Mouse (Mus musculus) limb, embryonic 11.5 days (tissue): ENCODE measurements around the gene Stat5a. TPM values are rescaled to one million over a fixed set of nuclear protein-coding genes. Genes with fewer than 3 reads are reported as not detected.
A peak's percentile ranks its signal among the peaks of the same experiment; 100 is the strongest.

Experiments used
- ATAC-seq: fragments of 200-750 bp; cut with Nextera tagmentation; 2 replicates; pipeline ENCODE4 v1.8.0; 2017; ENCODE audit warnings: low read depth; ENCODE audit not compliant: insufficient number of reproducible peaks, low FRiP score, low TSS enrichment
- DNase-seq: peaks from one replicate; pipeline ENCODE4 v3.0.0-alpha.2; 2015; ENCODE audit warnings: low spot score
- H3K27ac ChIP-seq: fragments of 300-500 bp; sonication (generic); replicated peaks from 2 replicates; pipeline ENCODE4 v1.5.1; 2014; ENCODE audit warnings: low read depth, mild to moderate bottlenecking, low read length
- H3K27me3 ChIP-seq: fragments of 300-500 bp; sonication (generic); 2 replicates; pipeline ENCODE4 v1.6.1; 2014; ENCODE audit warnings: mild to moderate bottlenecking, low read length, mixed read lengths; ENCODE audit not compliant: control insufficient read depth, insufficient read depth
- H3K36me3 ChIP-seq: fragments of 300-500 bp; sonication (generic); 2 replicates; pipeline ENCODE4 v1.6.1; 2014; ENCODE audit warnings: mild to moderate bottlenecking, low read length, moderate library complexity, mixed read lengths; ENCODE audit not compliant: control insufficient read depth, insufficient read depth
- H3K4me1 ChIP-seq: fragments of 300-500 bp; sonication (generic); 2 replicates; pipeline ENCODE4 v1.6.1; 2014; ENCODE audit warnings: low read length, mixed read lengths; ENCODE audit not compliant: control insufficient read depth, insufficient read depth
- H3K4me2 ChIP-seq: fragments of 300-500 bp; sonication (generic); 2 replicates; pipeline ENCODE4 v1.6.1; 2014; ENCODE audit warnings: low read depth, mild to moderate bottlenecking, moderate library complexity; ENCODE audit not compliant: severe bottlenecking
- H3K4me3 ChIP-seq: fragments of 300-500 bp; sonication (generic); 2 replicates; pipeline ENCODE4 v1.5.1; 2014; ENCODE audit warnings: low read depth, low read length
- H3K9ac ChIP-seq: fragments of 300-500 bp; sonication (generic); 2 replicates; pipeline ENCODE4 v1.6.1; 2014; ENCODE audit warnings: mild to moderate bottlenecking, low read length
- H3K9me3 ChIP-seq: fragments of 300-500 bp; sonication (generic); 2 replicates; pipeline ENCODE4 v1.6.1; 2016; ENCODE audit warnings: low read length; ENCODE audit not compliant: control insufficient read depth
- WGBS: fragments of 180-500 bp; shearing (Covaris S2); extraction: QIAGEN DNeasy Blood & Tissue Kit; methylation state at CpG from one replicate; pipeline ENCODE4 v1.1.7; 2014; 5-methylcytosine and 5-hydroxymethylcytosine counted together
- polyA plus RNA-seq: library from polyadenylated mRNA; unstranded; fragments of >200 nt; fragmentation: Nextera tagmentation; extraction: Ambion mirVana; gene quantifications from 2 replicates; pipeline ENCODE4 v1.2.1, GENCODE M21; 2014

Gene Stat5a
- polyA plus RNA-seq, 1 experiment from 2014 or later, result 1.9 TPM

- no peaks in the 10 kb centered on the region for H3K9me3 ChIP-seq
- DNase-seq, result no peak
- no peak overlapping the region for H3K4me2 ChIP-seq
- ATAC-seq, result no peak
- H3K27ac ChIP-seq, result no peak overlapping the region
- H3K9ac ChIP-seq, result no peak overlapping the region
- H3K4me1 ChIP-seq, result peaks cover 18% of the 10 kb centered on the region
- 47% methylated on average over 8 of the region's 8 CpGs for WGBS
- H3K36me3 ChIP-seq, result no peaks in the 10 kb centered on the region
- H3K4me3 ChIP-seq, result no peak overlapping the region
- H3K27me3 ChIP-seq, result no peaks in the 10 kb centered on the region
Measured at GRCm38 (mm10) chr11:100819048-100819447, 40.1 kb upstream of the Stat5a start.

- Histone ChIP-seq H3K4me2 (no peak overlapping the region), H3K4me1 (peaks cover 15% of the 10 kb centered on the region), H3K27ac (no peak overlapping the region), H3K9me3 (no peaks in the 10 kb centered on the region), H3K4me3 (no peak overlapping the region), H3K9ac (no peak overlapping the region), H3K36me3 (no peaks in the 10 kb centered on the region), H3K27me3 (no peaks in the 10 kb centered on the region)
- ATAC-seq, result no peak
- 55% methylated on average over 16 of the region's 16 CpGs for WGBS
- DNase-seq, result peak; percentile 48
Measured at GRCm38 (mm10) chr11:100819626-100820025, 39.5 kb upstream of the Stat5a start.

- Histone ChIP-seq H3K36me3 (no peaks in the 10 kb centered on the region), H3K9me3 (no peaks in the 10 kb centered on the region), H3K4me3 (no peak overlapping the region), H3K27ac (no peak overlapping the region), H3K27me3 (no peaks in the 10 kb centered on the region), H3K4me2 (no peak overlapping the region), H3K9ac (no peak overlapping the region), H3K4me1 (peaks cover 15% of the 10 kb centered on the region)
- peak; percentile 61 for DNase-seq
- no peak for ATAC-seq
- WGBS, result 28% methylated on average over 8 of the region's 8 CpGs
Measured at GRCm38 (mm10) chr11:100820047-100820446, 39.1 kb upstream of the Stat5a start.

GRCm38 (mm10) chr11:100821605-100822220 is 37.4 kb upstream of the Stat5a start:
- DNase-seq (no peak), ATAC-seq (no peak)

GRCm38 (mm10) chr11:100822365-100822764 is 36.8 kb upstream of the Stat5a start:
- H3K27ac ChIP-seq, result no peak overlapping the region
- no peaks in the 10 kb centered on the region for H3K36me3 ChIP-seq
- H3K4me1 ChIP-seq, result peaks cover 15% of the 10 kb centered on the region
- 62% methylated on average over 12 of the region's 12 CpGs for WGBS
- ATAC-seq, result no peak
- H3K4me2 ChIP-seq, result no peak overlapping the region
- H3K9me3 ChIP-seq, result no peaks in the 10 kb centered on the region
- no peak overlapping the region for H3K4me3 ChIP-seq
- H3K9ac ChIP-seq, result no peak overlapping the region
- H3K27me3 ChIP-seq, result no peaks in the 10 kb centered on the region
- DNase-seq, result no peak

More at GRCm38 (mm10) chr11:100821605-100822220, 37.4 kb upstream of the Stat5a start:
- peaks cover 14% of the 10 kb centered on the region for H3K4me1 ChIP-seq
- no peak overlapping the region for H3K27ac ChIP-seq
- no peak overlapping the region for H3K4me2 ChIP-seq
- no peaks in the 10 kb centered on the region for H3K27me3 ChIP-seq
- no peaks in the 10 kb centered on the region for H3K36me3 ChIP-seq
- H3K4me3 ChIP-seq, result no peak overlapping the region
- 88% methylated on average over 13 of the region's 13 CpGs for WGBS
- no peaks in the 10 kb centered on the region for H3K9me3 ChIP-seq
- H3K9ac ChIP-seq, result no peak overlapping the region

- no peak overlapping the region for H3K4me2 ChIP-seq
- H3K4me3 ChIP-seq, result no peak overlapping the region
- H3K27me3 ChIP-seq, result no peaks in the 10 kb centered on the region
- H3K9ac ChIP-seq, result no peak overlapping the region
- WGBS, result 78% methylated on average over 8 of the region's 8 CpGs
- DNase-seq (no peak), ATAC-seq (no peak)
- H3K4me1 ChIP-seq, result peaks cover 15% of the 10 kb centered on the region
- no peaks in the 10 kb centered on the region for H3K9me3 ChIP-seq
- no peak overlapping the region for H3K27ac ChIP-seq
- H3K36me3 ChIP-seq, result no peaks in the 10 kb centered on the region
Measured at GRCm38 (mm10) chr11:100823543-100824313, 35.4 kb upstream of the Stat5a start.

- no peaks in the 10 kb centered on the region for H3K36me3 ChIP-seq
- no peak overlapping the region for H3K4me2 ChIP-seq
- H3K27ac ChIP-seq, result no peak overlapping the region
- H3K27me3 ChIP-seq, result no peaks in the 10 kb centered on the region
- 78% methylated on average over 7 of the region's 7 CpGs for WGBS
- peaks cover 9% of the 10 kb centered on the region for H3K4me1 ChIP-seq
- no peak for ATAC-seq
- H3K4me3 ChIP-seq, result no peak overlapping the region
- H3K9ac ChIP-seq, result no peak overlapping the region
- H3K9me3 ChIP-seq, result no peaks in the 10 kb centered on the region
- no peak for DNase-seq
Measured at GRCm38 (mm10) chr11:100824496-100824895, 34.7 kb upstream of the Stat5a start.

GRCm38 (mm10) chr11:100825451-100825850 is 33.7 kb upstream of the Stat5a start:
- Histone ChIP-seq H3K36me3 (no peaks in the 10 kb centered on the region), H3K27ac (no peak overlapping the region), H3K9me3 (no peaks in the 10 kb centered on the region), H3K4me1 (0 out of 2 replicates have a peak, but pooled peaks cover 7% of the 10 kb centered on the region), H3K27me3 (no peaks in the 10 kb centered on the region), H3K9ac (no peak overlapping the region), H3K4me3 (no peak overlapping the region), H3K4me2 (no peak overlapping the region)
- WGBS, result 82% methylated on average over 9 of the region's 9 CpGs
- DNase-seq, result no peak
- no peak for ATAC-seq
